25 mouse cellular contexts compared by ENCODE assay signal in genomic region chr10:7836902-7837301, GRCm38 (mm10). TPM values are rescaled to one million over a fixed set of nuclear protein-coding genes. Genes with fewer than 3 reads are reported as not detected.
DNase-seq lines count a peak whose midpoint lies in the region; ATAC-seq and TF ChIP-seq lines count a peak whose summit lies in the region.
"Had no signal": no experiment of that assay in that cellular context is flagged by ENCODE, and none has a peak within 500 bp of the region (broad histone marks: within the 10 kb centered on the region; RNA-seq: fewer than 3 reads in every experiment).

No protein-coding gene starts in this region.

- H3K9ac ChIP-seq in forebrain, postnatal 0 days = no peak overlapping the region
- H3K9ac ChIP-seq in forebrain, embryonic 13.5 days = no peak overlapping the region
- no peak overlapping the region for H3K9ac ChIP-seq in kidney, postnatal 0 days (ENCODE audit: low read depth, low read length)
- H3K9ac ChIP-seq in lung, postnatal 0 days (replicated peaks; ENCODE audit: low read depth) = no peak overlapping the region
- H3K9ac ChIP-seq: embryonic facial prominence, embryonic 15.5 days; forebrain, embryonic 15.5 days; heart, embryonic 15.5 days; hindbrain, embryonic 14.5 days had no signal

- H3K36me3 ChIP-seq in forebrain, postnatal 0 days (ENCODE audit: insufficient read depth) = no peaks in the 10 kb centered on the region
- no peaks in the 10 kb centered on the region for H3K36me3 ChIP-seq in forebrain, embryonic 13.5 days (ENCODE audit: poor library complexity, severe bottlenecking)
- no peaks in the 10 kb centered on the region for H3K36me3 ChIP-seq in kidney, postnatal 0 days (ENCODE audit: insufficient read depth, low read length)
- no peaks in the 10 kb centered on the region for H3K36me3 ChIP-seq in lung, postnatal 0 days (ENCODE audit: insufficient read depth, low read length)
- H3K36me3 ChIP-seq: embryonic facial prominence, embryonic 15.5 days; forebrain, embryonic 10.5 days; forebrain, embryonic 15.5 days; heart, embryonic 15.5 days; hindbrain, embryonic 10.5 days had no signal

- TF ChIP-seq CTCF in forebrain, postnatal 0 days (IDR thresholded peaks at IDR 0.05; ENCODE audit: low read depth) = 0 out of 2 replicates have a peak, but pooled peaks have one; percentile 4
- TF ChIP-seq CTCF in kidney, postnatal 0 days (IDR thresholded peaks at IDR 0.05; ENCODE audit: low read depth) = peak; percentile 8; the same call in 1 of the 2 replicates
- TF ChIP-seq CTCF in lung, postnatal 0 days (IDR thresholded peaks at IDR 0.05) = peak; percentile 22

- no peaks in the 10 kb centered on the region for H3K4me1 ChIP-seq in forebrain, postnatal 0 days (ENCODE audit: insufficient read depth)
- H3K4me1 ChIP-seq in forebrain, embryonic 13.5 days = 0 out of 2 replicates have a peak, but pooled peaks cover 3% of the 10 kb centered on the region
- H3K4me1 ChIP-seq in kidney, postnatal 0 days (replicated peaks; ENCODE audit: insufficient read depth, low read length) = peaks cover 6% of the 10 kb centered on the region; the same call in 1 of the 2 replicates
- H3K4me1 ChIP-seq in lung, postnatal 0 days (ENCODE audit: insufficient read depth, low read depth, low read length) = peaks cover 3% of the 10 kb centered on the region; the same call in 1 of the 2 replicates

- H3K4me3 ChIP-seq in forebrain, postnatal 0 days (ENCODE audit: low read depth, low read length) = no peak overlapping the region
- H3K4me3 ChIP-seq in forebrain, embryonic 13.5 days = no peak overlapping the region
- no peak overlapping the region for H3K4me3 ChIP-seq in kidney, postnatal 0 days (replicated peaks; ENCODE audit: low read depth, low read length)
- H3K4me3 ChIP-seq in lung, postnatal 0 days (ENCODE audit: low read depth, low read length) = no peak overlapping the region
- H3K4me3 ChIP-seq: embryonic facial prominence, embryonic 15.5 days; erythroblast, embryonic 14.5 days; forebrain, embryonic 10.5 days; forebrain, embryonic 15.5 days; heart, adult 2 months; heart, embryonic 15.5 days; hindbrain, embryonic 10.5 days had no signal

- TF ChIP-seq EP300 in lung, postnatal 0 days (IDR thresholded peaks at IDR 0.05) = no peak

- no peaks in the 10 kb centered on the region for H3K27me3 ChIP-seq in forebrain, postnatal 0 days (ENCODE audit: insufficient read depth, low read length)
- no peaks in the 10 kb centered on the region for H3K27me3 ChIP-seq in forebrain, embryonic 13.5 days
- no peaks in the 10 kb centered on the region for H3K27me3 ChIP-seq in kidney, postnatal 0 days (ENCODE audit: insufficient read depth, low read length)
- H3K27me3 ChIP-seq in lung, postnatal 0 days (replicated peaks; ENCODE audit: insufficient read depth, low read length) = 0 out of 2 replicates have a peak, but pooled peaks cover 3% of the 10 kb centered on the region
- H3K27me3 ChIP-seq: embryonic facial prominence, embryonic 15.5 days; forebrain, embryonic 15.5 days had no signal

- H3K9me3 ChIP-seq in forebrain, postnatal 0 days (ENCODE audit: low read length) = no peaks in the 10 kb centered on the region
- H3K9me3 ChIP-seq in forebrain, embryonic 13.5 days (replicated peaks) = no peaks in the 10 kb centered on the region
- H3K9me3 ChIP-seq in kidney, postnatal 0 days (replicated peaks; ENCODE audit: low read length) = no peaks in the 10 kb centered on the region
- H3K9me3 ChIP-seq in lung, postnatal 0 days (ENCODE audit: low read length) = no peaks in the 10 kb centered on the region
- H3K9me3 ChIP-seq: embryonic facial prominence, embryonic 15.5 days; forebrain, embryonic 10.5 days; forebrain, embryonic 15.5 days; heart, embryonic 15.5 days; hindbrain, embryonic 10.5 days had no signal

- no peak overlapping the region for H3K27ac ChIP-seq in forebrain, postnatal 0 days (ENCODE audit: low read depth, low read length)
- no peak overlapping the region for H3K27ac ChIP-seq in forebrain, embryonic 13.5 days
- no peak overlapping the region for H3K27ac ChIP-seq in kidney, postnatal 0 days
- no peak overlapping the region for H3K27ac ChIP-seq in lung, postnatal 0 days (ENCODE audit: low read length)
- H3K27ac ChIP-seq: embryonic facial prominence, embryonic 15.5 days; forebrain, embryonic 10.5 days; forebrain, embryonic 15.5 days; heart, adult 2 months; heart, embryonic 15.5 days; hindbrain, embryonic 10.5 days; hindbrain, embryonic 14.5 days had no signal

- 73% methylated on average over 2 of the region's 2 CpGs for WGBS in forebrain, postnatal 0 days
- WGBS in forebrain, embryonic 13.5 days = 72% methylated on average over 2 of the region's 2 CpGs
- WGBS in kidney, postnatal 0 days = 72% methylated on average over 2 of the region's 2 CpGs
- 77% methylated on average over 2 of the region's 2 CpGs for WGBS in lung, postnatal 0 days

- no peak overlapping the region for H3K4me2 ChIP-seq in forebrain, postnatal 0 days (ENCODE audit: low read depth)
- H3K4me2 ChIP-seq in forebrain, embryonic 13.5 days = no peak overlapping the region
- no peak overlapping the region for H3K4me2 ChIP-seq in kidney, postnatal 0 days (ENCODE audit: low read length)
- H3K4me2 ChIP-seq in lung, postnatal 0 days (replicated peaks; ENCODE audit: low read depth, low read length) = no peak overlapping the region
- H3K4me2 ChIP-seq: embryonic facial prominence, embryonic 15.5 days; forebrain, embryonic 15.5 days; heart, embryonic 11.5 days; heart, embryonic 15.5 days; hindbrain, embryonic 14.5 days had no signal

- no peak for DNase-seq in forebrain, postnatal 0 days
- DNase-seq in kidney, postnatal 0 days (ENCODE audit: low spot score) = no peak
- no peak for DNase-seq in kidney, postnatal 25 days
- no peak for DNase-seq in lung, postnatal 0 days (ENCODE audit: low spot score)
- no peak for DNase-seq in lung, postnatal 4 days
- peak; percentile 18 for DNase-seq in yolk sac, embryonic 10.5 days (ENCODE audit: low spot score)
- DNase-seq in thymus, adult 18-20 months = no peak
- DNase-seq: adrenal gland, adult 2 months; adrenal gland, postnatal 25 days; B cell, adult 2 months; cerebellum, adult 18-20 months; cerebellum, adult 9-11 months; cerebellum, postnatal 36 days; gastrocnemius, postnatal 10 days; heart, adult 2 months had no signal

- no peak for ATAC-seq in forebrain, postnatal 0 days
- no peak for ATAC-seq in forebrain, embryonic 13.5 days
- no peak for ATAC-seq in kidney, postnatal 0 days (replicated peaks; ENCODE audit: low FRiP score, low read depth)
- no peak for ATAC-seq in lung, postnatal 0 days
- ATAC-seq: CD4-positive, CD25-positive, alpha-beta regulatory T cell, adult 4 months; forebrain, embryonic 15.5 days had no signal

RNA-seq across cellular contexts. Expression of gene Zc3h12d, which starts 4.6 kb away (rescaled TPM):
- total RNA-seq in forebrain, postnatal 0 days (2014; rRNA removed) = 0.08 and 0.24 TPM in 2 replicates
- 0.09 and 0.21 TPM in 2 replicates for polyA plus RNA-seq in forebrain, postnatal 0 days (2015; fragmentation: Nextera tagmentation; extraction: Ambion mirVana)
- polyA plus RNA-seq in forebrain, embryonic 13.5 days (2015; fragmentation: Nextera tagmentation; extraction: Ambion mirVana) = 0.06 TPM in 1 of 2 replicates, not detected in the other
- 0.29 TPM in 2 replicates for polyA plus RNA-seq in kidney, postnatal 0 days (2015; fragmentation: Nextera tagmentation; extraction: Ambion mirVana)
- polyA plus RNA-seq in lung, postnatal 0 days (2015; fragmentation: Nextera tagmentation; extraction: Ambion mirVana) = 0.39 and 0.40 TPM in 2 replicates
- polyA plus RNA-seq: erythroblast, embryonic 14.5 days had no signal

RNA-seq across cellular contexts. Expression of gene Ppil4, which starts 44.2 kb away (rescaled TPM):
- 37.5 and 49.6 TPM in 2 replicates for total RNA-seq in forebrain, postnatal 0 days (2014; rRNA removed)
- polyA plus RNA-seq in forebrain, postnatal 0 days (2015; fragmentation: Nextera tagmentation; extraction: Ambion mirVana) = 44.4 and 50.2 TPM in 2 replicates
- polyA plus RNA-seq in forebrain, embryonic 13.5 days (2015; fragmentation: Nextera tagmentation; extraction: Ambion mirVana) = 51.1 and 57.7 TPM in 2 replicates
- 32.2 and 33.4 TPM in 2 replicates for polyA plus RNA-seq in kidney, postnatal 0 days (2015; fragmentation: Nextera tagmentation; extraction: Ambion mirVana)
- polyA plus RNA-seq in lung, postnatal 0 days (2015; fragmentation: Nextera tagmentation; extraction: Ambion mirVana) = 30.5 and 30.6 TPM in 2 replicates

RNA-seq across cellular contexts. Expression of gene Ginm1, which starts 44.3 kb away (rescaled TPM):
- 31.0 and 51.0 TPM in 2 replicates for total RNA-seq in forebrain, postnatal 0 days (2014; rRNA removed)
- polyA plus RNA-seq in forebrain, postnatal 0 days (2015; fragmentation: Nextera tagmentation; extraction: Ambion mirVana) = 61.2 and 65.6 TPM in 2 replicates
- 49.3 and 55.3 TPM in 2 replicates for polyA plus RNA-seq in forebrain, embryonic 13.5 days (2015; fragmentation: Nextera tagmentation; extraction: Ambion mirVana)
- 158 and 165 TPM in 2 replicates for polyA plus RNA-seq in kidney, postnatal 0 days (2015; fragmentation: Nextera tagmentation; extraction: Ambion mirVana)
- 167 TPM in 2 replicates for polyA plus RNA-seq in lung, postnatal 0 days (2015; fragmentation: Nextera tagmentation; extraction: Ambion mirVana)
